Mouse (Mus musculus) liver, adult 2 months (tissue): ENCODE data around the gene Rufy1. TPM values are rescaled to one million over a fixed set of nuclear protein-coding genes. Genes with fewer than 3 reads are reported as not detected.

Experiments used
- DNase-seq: peaks from one replicate; pipeline ENCODE4 v3.0.0-alpha.2; 2011; ENCODE audit warnings: low read depth, low spot score; ENCODE audit errors: extremely low read depth
- H3K27ac ChIP-seq: fragments of 200-500 bp; replicated peaks from 2 replicates; pipeline ENCODE4 v1.5.1; 2012; ENCODE audit warnings: low read depth, mild to moderate bottlenecking, control low read depth, inconsistent platforms, low read length; ENCODE audit not compliant: insufficient read depth
- H3K27me3 ChIP-seq: fragments of 200-500 bp; 2 replicates; pipeline ENCODE4 v1.6.1; 2012; ENCODE audit warnings: mild to moderate bottlenecking, moderate library complexity, low read length, inconsistent platforms; ENCODE audit not compliant: control insufficient read depth, insufficient read depth
- H3K36me3 ChIP-seq: fragments of 200-500 bp; 2 replicates; pipeline ENCODE4 v1.6.1; 2012; ENCODE audit warnings: low read length, inconsistent platforms; ENCODE audit not compliant: control insufficient read depth, insufficient read depth
- H3K4me1 ChIP-seq: fragments of 200-500 bp; 2 replicates; pipeline ENCODE4 v1.6.1; 2011; ENCODE audit warnings: low read length; ENCODE audit not compliant: control insufficient read depth, insufficient read depth
- H3K4me3 ChIP-seq: fragments of 200-500 bp; 2 replicates; pipeline ENCODE4 v1.5.1; 2011; ENCODE audit warnings: low read depth, mild to moderate bottlenecking, control low read depth, low read length, moderate library complexity; ENCODE audit not compliant: insufficient read depth
- H3K79me2 ChIP-seq: fragments of 200-500 bp; 2 replicates; pipeline ENCODE4 v1.6.1; 2012; ENCODE audit warnings: inconsistent platforms, mild to moderate bottlenecking, low read length, moderate library complexity; ENCODE audit not compliant: control insufficient read depth, insufficient read depth
- H3K9ac ChIP-seq: fragments of 200-500 bp; 2 replicates; pipeline ENCODE4 v1.6.1; 2012; ENCODE audit warnings: low read depth, mild to moderate bottlenecking, control low read depth, inconsistent platforms, low read length
- CTCF ChIP-seq: fragments of 200-500 bp; IDR thresholded peaks from 2 replicates; pipeline ENCODE4 v1.5.1; 2011; ENCODE audit warnings: low read depth, low read length, control low read depth
- POLR2A ChIP-seq: fragments of 200-500 bp; IDR thresholded peaks from 2 replicates; pipeline ENCODE4 v1.6.1; 2011; ENCODE audit warnings: low read length, control low read depth; ENCODE audit not compliant: insufficient read depth; ENCODE audit errors: extremely low read depth
- WGBS: fragments of 180-500 bp; shearing (Covaris S2); methylation state at CpG from one replicate; pipeline ENCODE4 v1.1.7; 2018; 5-methylcytosine and 5-hydroxymethylcytosine counted together
- polyA plus RNA-seq: library from polyadenylated mRNA; depleted of rRNA; stranded (reverse); fragments of >200 nt; gene quantifications from 2 replicates; pipeline ENCODE4 v1.2.3, GENCODE M21; 2012
- total RNA-seq: library from RNA; depleted of rRNA; stranded (reverse); fragments of >200 nt; gene quantifications from 2 replicates; pipeline ENCODE4 v1.2.3, GENCODE M21; 2014

Gene Rufy1
- total and polyA plus RNA-seq, 2 experiments: 8.1 to 10.6 TPM

GRCm38 (mm10) chr11:50439857-50440256 is 8.9 kb upstream of the Rufy1 start:
- Histone ChIP-seq H3K27ac (no peak overlapping the region), H3K9ac (no peak overlapping the region), H3K79me2 (no peaks in the 10 kb centered on the region), H3K27me3 (no peaks in the 10 kb centered on the region), H3K4me1 (no peaks in the 10 kb centered on the region), H3K36me3 (no peaks in the 10 kb centered on the region), H3K4me3 (no peak overlapping the region)
- WGBS: 67% methylated on average over 8 of the region's 8 CpGs
- peak; percentile 29 for TF ChIP-seq CTCF
- TF ChIP-seq POLR2A: no peak
- no peak for DNase-seq

DNA sequence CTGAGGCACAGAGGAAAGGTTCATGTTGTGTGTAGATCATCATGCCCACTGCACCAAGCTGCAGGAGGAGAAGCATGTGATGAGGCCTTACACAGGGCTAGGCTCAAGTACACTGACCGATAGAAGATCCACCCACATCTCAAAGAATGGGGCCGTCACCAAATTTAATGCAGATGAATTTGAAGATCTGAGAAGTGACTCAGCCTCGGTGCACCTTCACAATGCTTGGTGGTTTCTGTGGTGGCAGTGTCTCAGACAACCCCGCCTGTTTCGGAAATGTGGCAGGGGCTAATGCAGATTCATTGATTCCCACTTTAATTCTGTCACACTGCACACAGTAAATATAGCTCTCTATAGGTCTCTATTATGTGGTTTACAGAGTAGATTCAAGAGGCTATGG is 2.0 kb upstream of the Rufy1 start:
- DNase-seq: no peak
- WGBS: 96% methylated on average over 5 of the region's 5 CpGs
- no peaks in the 10 kb centered on the region for H3K27me3 ChIP-seq
- TF ChIP-seq POLR2A (no peak), CTCF (no peak)
- H3K9ac ChIP-seq: no peak overlapping the region
- no peak overlapping the region for H3K4me3 ChIP-seq
- H3K4me1 ChIP-seq: peaks cover 2% of the 10 kb centered on the region; the same call in 1 of the 2 replicates
- H3K36me3 ChIP-seq: no peaks in the 10 kb centered on the region
- H3K27ac ChIP-seq: no peak overlapping the region
- H3K79me2 ChIP-seq: no peaks in the 10 kb centered on the region

DNA sequence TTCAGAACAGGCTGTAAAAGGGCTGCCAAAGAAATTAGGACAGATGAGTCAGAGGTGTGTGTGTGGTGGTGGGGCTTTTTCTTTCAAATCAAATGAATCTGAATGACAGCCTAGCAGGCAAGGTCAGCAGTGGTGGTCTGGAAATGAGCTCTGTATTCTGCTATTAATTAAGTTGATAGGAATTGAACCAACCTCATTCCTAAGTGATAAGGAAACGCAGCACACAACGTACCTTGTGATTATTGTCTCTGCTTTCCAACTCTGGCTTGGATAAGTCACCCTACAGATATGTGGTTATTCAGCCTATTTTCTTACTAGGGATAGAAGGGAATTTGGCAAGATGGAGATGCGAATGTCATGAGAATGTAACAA is 1.1 kb upstream of the Rufy1 start:
- 95% methylated on average over 3 of the region's 3 CpGs for WGBS
- H3K9ac ChIP-seq: no peak overlapping the region
- H3K27ac ChIP-seq: no peak overlapping the region

GRCm38 (mm10) chr11:50431134-50432068 is 476 bp upstream of the Rufy1 start:
- no peaks in the 10 kb centered on the region for H3K27me3 ChIP-seq
- peaks cover 5% of the 10 kb centered on the region; the same call in 1 of the 2 replicates for H3K79me2 ChIP-seq
- peak overlapping the region; percentile 92 for H3K4me3 ChIP-seq
- peak; percentile 65 for DNase-seq
- TF ChIP-seq POLR2A (no peak), CTCF (no peak)
- 38% methylated on average over 32 of the region's 32 CpGs for WGBS
- peaks cover 2% of the 10 kb centered on the region; the same call in 1 of the 2 replicates for H3K4me1 ChIP-seq
- peak overlapping the region; percentile 96 for H3K27ac ChIP-seq
- H3K9ac ChIP-seq: peak overlapping the region; percentile 96
- H3K36me3 ChIP-seq: no peaks in the 10 kb centered on the region

More for the DNA sequence above, 1.1 kb upstream of the Rufy1 start:
- H3K4me1 ChIP-seq: peaks cover 2% of the 10 kb centered on the region; the same call in 1 of the 2 replicates
- H3K79me2 ChIP-seq: peaks cover 5% of the 10 kb centered on the region; the same call in 1 of the 2 replicates
- TF ChIP-seq CTCF (no peak), POLR2A (no peak)
- no peaks in the 10 kb centered on the region for H3K27me3 ChIP-seq
- H3K4me3 ChIP-seq: no peak overlapping the region
- no peaks in the 10 kb centered on the region for H3K36me3 ChIP-seq
- no peak for DNase-seq

GRCm38 (mm10) chr11:50426056-50426455 is 4.9 kb downstream of the Rufy1 start:
- Histone ChIP-seq H3K27ac (no peak overlapping the region), H3K27me3 (no peaks in the 10 kb centered on the region)
- WGBS: 87% methylated on average over 4 of the region's 4 CpGs

More at GRCm38 (mm10) chr11:50426056-50426455, 4.9 kb downstream of the Rufy1 start:
- H3K4me3 ChIP-seq: no peak overlapping the region
- H3K4me1 ChIP-seq: no peaks in the 10 kb centered on the region; the same call in 1 of the 2 replicates
- peaks cover 8% of the 10 kb centered on the region; the same call in 1 of the 2 replicates for H3K79me2 ChIP-seq
- DNase-seq: no peak
- H3K9ac ChIP-seq: no peak overlapping the region
- no peak for TF ChIP-seq CTCF
- TF ChIP-seq POLR2A: no peak
- H3K36me3 ChIP-seq: no peaks in the 10 kb centered on the region
